Mouse (Mus musculus): ENCODE results near the gene Krtap2-4.

GRCm38 (mm10) chr11:99637086-99637485 is 22.4 kb upstream of the Krtap2-4 start:
- TF ChIP-seq CTCF (IDR thresholded peaks at IDR 0.05; ENCODE audit: low read depth): no peak
- TF ChIP-seq EP300 (IDR thresholded peaks at IDR 0.05; ENCODE audit: low read depth): no peak
